11 mouse cellular contexts compared by ENCODE assay signal in genomic region chr1:179623657-179624056, GRCm38 (mm10). TPM values are rescaled to one million over a fixed set of nuclear protein-coding genes. Genes with fewer than 3 reads are reported as not detected.
DNase-seq lines count a peak whose midpoint lies in the region; ATAC-seq and TF ChIP-seq lines count a peak whose summit lies in the region.
"Had no signal": no experiment of that assay in that cellular context is flagged by ENCODE, and none has a peak within 500 bp of the region (broad histone marks: within the 10 kb centered on the region; RNA-seq: fewer than 3 reads in every experiment).

No protein-coding gene starts in this region.

- peaks cover 19% of the 10 kb centered on the region for H3K4me1 ChIP-seq in heart, embryonic 10.5 days
- no peaks in the 10 kb centered on the region; the same call in 1 of the 2 replicates for H3K4me1 ChIP-seq in testis, adult 2 months (ENCODE audit: control insufficient read depth, insufficient read depth, low read length)
- H3K4me1 ChIP-seq: stomach, embryonic 15.5 days had no signal

- no peak overlapping the region for H3K4me3 ChIP-seq in heart, embryonic 10.5 days
- no peak overlapping the region for H3K4me3 ChIP-seq in testis, adult 2 months (ENCODE audit: control insufficient read depth, low read depth, low read length)
- H3K4me3 ChIP-seq: embryonic facial prominence, embryonic 15.5 days; limb, embryonic 12.5 days; stomach, embryonic 15.5 days had no signal

- no peak for TF ChIP-seq POLR2A in testis, adult 2 months (IDR thresholded peaks at IDR 0.05; ENCODE audit: control insufficient read depth, low read depth, low read length)

- peaks cover 16% of the 10 kb centered on the region for H3K36me3 ChIP-seq in heart, embryonic 10.5 days
- H3K36me3 ChIP-seq in testis, adult 2 months (ENCODE audit: control insufficient read depth, insufficient read depth, low read length), result no peaks in the 10 kb centered on the region

- intact Hi-C loops in heart, postnatal 14 days (cut with DNase I), result loop anchor here (2.0 kb wide), 2 partner anchors 77 to 121 kb away; partner anchors contain the start of genes Cnst and Tfb2m

- peak; percentile 30; the same call in 1 of the 2 replicates for TF ChIP-seq CTCF in testis, adult 2 months (IDR thresholded peaks at IDR 0.05; ENCODE audit: control insufficient read depth, insufficient read depth, insufficient replicate concordance, low read depth, low read length)

- no peaks in the 10 kb centered on the region for H3K27me3 ChIP-seq in heart, embryonic 10.5 days (ENCODE audit: insufficient read depth, poor library complexity, severe bottlenecking)
- no peaks in the 10 kb centered on the region for H3K27me3 ChIP-seq in testis, adult 2 months (ENCODE audit: control insufficient read depth, insufficient read depth, low read length)
- H3K27me3 ChIP-seq: embryonic facial prominence, embryonic 15.5 days; limb, embryonic 12.5 days; stomach, embryonic 15.5 days had no signal

- peak; percentile 28 for ATAC-seq in inflammation-experienced regulatory T-cells, adult 6 months

- H3K27ac ChIP-seq in heart, embryonic 10.5 days, result no peak overlapping the region
- no peak overlapping the region for H3K27ac ChIP-seq in testis, adult 2 months (ENCODE audit: control insufficient read depth, insufficient read depth, low read depth, low read length)
- H3K27ac ChIP-seq: embryonic facial prominence, embryonic 15.5 days; limb, embryonic 12.5 days; stomach, embryonic 15.5 days had no signal

- WGBS in heart, embryonic 10.5 days, result 64% methylated on average over 4 of the region's 4 CpGs

- peak; percentile 38 to 58 for DNase-seq in heart, postnatal 14 days
- DNase-seq in heart, embryonic 10.5 days (ENCODE audit: low spot score), result no peak
- DNase-seq in testis, postnatal 14 days (ENCODE audit: low spot score), result no peak
- DNase-seq in cerebellum, adult 18-20 months, result peak; percentile 58
- peak; percentile 64 for DNase-seq in naive thymus-derived CD4-positive, alpha-beta T cell, adult 2 months (ENCODE audit: low read depth)
- no peak for DNase-seq in MN1 (ENCODE audit: low spot score)

- no peaks in the 10 kb centered on the region for H3K9me3 ChIP-seq in heart, embryonic 10.5 days
- H3K9me3 ChIP-seq: embryonic facial prominence, embryonic 15.5 days; limb, embryonic 12.5 days; stomach, embryonic 15.5 days had no signal

RNA-seq across cellular contexts. Expression of gene Sccpdh, which starts 44.4 kb away (rescaled TPM):
- total RNA-seq in heart, postnatal 14 days (2021), result 10 to 100 TPM; 61.0 to 65.4 TPM
- polyA plus RNA-seq in heart, embryonic 10.5 days (2016; fragmentation: Nextera tagmentation; extraction: Ambion mirVana), result 84.4 and 91.4 TPM in 2 replicates
- 196 and 222 TPM in 2 replicates for polyA plus RNA-seq in testis, adult 2 months (2012; rRNA removed)
- polyA plus RNA-seq in inflammation-experienced regulatory T-cells, adult 6 months (2017; shearing (Covaris generic)), result 10 to 100 TPM in 2 of 3 experiments, 1 to 10 TPM in 1; 3.8 to 19.0 (median 14.8) TPM

Comparison
In these comparisons a context has a peak if more than half of its experiments do, and no peak if none do; other contexts are left out.
1. DNase-seq: peak in heart, postnatal 14 days (2 of 2), cerebellum, adult 18-20 months (2 of 2) and naive thymus-derived CD4-positive, alpha-beta T cell, adult 2 months (single experiment); none in heart, embryonic 10.5 days (single experiment), testis, postnatal 14 days (single experiment) and MN1 (single experiment).